Mouse (Mus musculus): Measurements from ENCODE around the gene Basp1. TPM values are rescaled to one million over a fixed set of nuclear protein-coding genes. Genes with fewer than 3 reads are reported as not detected.
A peak's percentile ranks its signal among the peaks of the same experiment; 100 is the strongest.

Basp1 gene
- polyA plus RNA-seq, 2 experiments = 64.9 to 123 TPM

- peak overlapping the region; percentile 95 for H3K9ac ChIP-seq (ENCODE audit: low read depth, low read length, severe bottlenecking)
- peaks cover 8% of the 10 kb centered on the region; the same call in 1 of the 2 replicates for H3K36me3 ChIP-seq (ENCODE audit: control insufficient read depth, insufficient read depth, low read length)
- H3K4me1 ChIP-seq (ENCODE audit: control insufficient read depth, insufficient read depth, low read length) = 0 out of 2 replicates have a peak, but pooled peaks cover 5% of the 10 kb centered on the region
- 0% methylated on average over 25 of the region's 25 CpGs for WGBS
- H3K9me3 ChIP-seq (ENCODE audit: control insufficient read depth, low read length) = no peaks in the 10 kb centered on the region
- peak; percentile 56; the same call in 1 of the 2 replicates for TF ChIP-seq POLR2A (IDR thresholded peaks at IDR 0.05; ENCODE audit: borderline replicate concordance, extremely low read depth, insufficient read depth, insufficient read length)
- H3K27ac ChIP-seq (replicated peaks; ENCODE audit: low read depth, low read length) = peak overlapping the region; percentile 93
- peak overlapping the region; percentile 98 for H3K4me3 ChIP-seq (replicated peaks; ENCODE audit: low read length)
- ATAC-seq (ENCODE audit: low FRiP score, low read depth) (peak; percentile 51), DNase-seq (ENCODE audit: low spot score) (peak; percentile 73)
- peak overlapping the region; percentile 81 for H3K4me2 ChIP-seq (replicated peaks; ENCODE audit: low read depth, low read length, severe bottlenecking)
- no peaks in the 10 kb centered on the region for H3K27me3 ChIP-seq (ENCODE audit: control insufficient read depth, insufficient read depth, low read length)
These were observed 1.4 kb downstream of the Basp1 start for GRCm38 (mm10) chr15:25412171-25412641.

- Histone ChIP-seq H3K4me1 (ENCODE audit: control insufficient read depth, insufficient read depth, low read length) (0 out of 2 replicates have a peak, but pooled peaks cover 5% of the 10 kb centered on the region), H3K4me3 (replicated peaks; ENCODE audit: low read length) (peak overlapping the region; percentile 98), H3K36me3 (ENCODE audit: control insufficient read depth, insufficient read depth, low read length) (peaks cover 8% of the 10 kb centered on the region; the same call in 1 of the 2 replicates), H3K27ac (replicated peaks; ENCODE audit: low read depth, low read length) (0 out of 2 replicates have a peak overlapping the region, but pooled peaks have one; percentile 93), H3K27me3 (ENCODE audit: control insufficient read depth, insufficient read depth, low read length) (no peaks in the 10 kb centered on the region), H3K9ac (ENCODE audit: low read depth, low read length, severe bottlenecking) (peak overlapping the region; percentile 95), H3K4me2 (replicated peaks; ENCODE audit: low read depth, low read length, severe bottlenecking) (peak overlapping the region; percentile 81), H3K9me3 (ENCODE audit: control insufficient read depth, low read length) (no peaks in the 10 kb centered on the region)
- ATAC-seq (ENCODE audit: low FRiP score, low read depth) (no peak), DNase-seq (ENCODE audit: low spot score) (peak; percentile 40)
- no peak for TF ChIP-seq POLR2A (IDR thresholded peaks at IDR 0.05; ENCODE audit: borderline replicate concordance, extremely low read depth, insufficient read depth, insufficient read length)
- 28% methylated on average over 7 of the region's 7 CpGs for WGBS
These were observed 2.1 kb downstream of the Basp1 start for GRCm38 (mm10) chr15:25411461-25411860.

GRCm38 (mm10) chr15:25405926-25406325, 7.6 kb downstream of the Basp1 start:
- WGBS = 85% methylated on average over 5 of the region's 5 CpGs
- no peak for DNase-seq (ENCODE audit: low spot score)

GRCm38 (mm10) chr15:25403879-25404278, 9.7 kb downstream of the Basp1 start:
- Histone ChIP-seq H3K27ac (replicated peaks; ENCODE audit: low read depth, low read length) (no peak overlapping the region), H3K4me3 (replicated peaks; ENCODE audit: low read length) (no peak overlapping the region), H3K36me3 (ENCODE audit: control insufficient read depth, insufficient read depth, low read length) (peaks cover 16% of the 10 kb centered on the region), H3K9me3 (ENCODE audit: control insufficient read depth, low read length) (no peaks in the 10 kb centered on the region), H3K9ac (ENCODE audit: low read depth, low read length, severe bottlenecking) (no peak overlapping the region), H3K4me1 (ENCODE audit: control insufficient read depth, insufficient read depth, low read length) (0 out of 2 replicates have a peak, but pooled peaks cover 2% of the 10 kb centered on the region), H3K27me3 (ENCODE audit: control insufficient read depth, insufficient read depth, low read length) (no peaks in the 10 kb centered on the region), H3K4me2 (replicated peaks; ENCODE audit: low read depth, low read length, severe bottlenecking) (no peak overlapping the region)
- 91% methylated on average over 7 of the region's 7 CpGs for WGBS
- ATAC-seq (ENCODE audit: low FRiP score, low read depth) (no peak), DNase-seq (ENCODE audit: low spot score) (no peak)
- TF ChIP-seq POLR2A (IDR thresholded peaks at IDR 0.05; ENCODE audit: borderline replicate concordance, extremely low read depth, insufficient read depth, insufficient read length) = no peak

More at GRCm38 (mm10) chr15:25405926-25406325, 7.6 kb downstream of the Basp1 start:
- no peak for TF ChIP-seq POLR2A (IDR thresholded peaks at IDR 0.05; ENCODE audit: borderline replicate concordance, extremely low read depth, insufficient read depth, insufficient read length)
- no peak overlapping the region for H3K4me3 ChIP-seq (replicated peaks; ENCODE audit: low read length)
- no peaks in the 10 kb centered on the region for H3K27me3 ChIP-seq (ENCODE audit: control insufficient read depth, insufficient read depth, low read length)
- no peak overlapping the region for H3K9ac ChIP-seq (ENCODE audit: low read depth, low read length, severe bottlenecking)
- H3K9me3 ChIP-seq (ENCODE audit: control insufficient read depth, low read length) = no peaks in the 10 kb centered on the region
- no peak for ATAC-seq (ENCODE audit: low FRiP score, low read depth)
- H3K27ac ChIP-seq (replicated peaks; ENCODE audit: low read depth, low read length) = no peak overlapping the region
- H3K4me2 ChIP-seq (replicated peaks; ENCODE audit: low read depth, low read length, severe bottlenecking) = no peak overlapping the region
- peaks cover 21% of the 10 kb centered on the region for H3K36me3 ChIP-seq (ENCODE audit: control insufficient read depth, insufficient read depth, low read length)
- 0 out of 2 replicates have a peak, but pooled peaks cover 2% of the 10 kb centered on the region for H3K4me1 ChIP-seq (ENCODE audit: control insufficient read depth, insufficient read depth, low read length)

GRCm38 (mm10) chr15:25402001-25402400, 11.6 kb downstream of the Basp1 start:
- H3K9me3 ChIP-seq (ENCODE audit: control insufficient read depth, low read length) = no peaks in the 10 kb centered on the region
- ATAC-seq (ENCODE audit: low FRiP score, low read depth) (no peak), DNase-seq (ENCODE audit: low spot score) (no peak)
- H3K27ac ChIP-seq (replicated peaks; ENCODE audit: low read depth, low read length) = no peak overlapping the region
- no peaks in the 10 kb centered on the region for H3K27me3 ChIP-seq (ENCODE audit: control insufficient read depth, insufficient read depth, low read length)
- H3K4me3 ChIP-seq (replicated peaks; ENCODE audit: low read length) = no peak overlapping the region
- no peaks in the 10 kb centered on the region for H3K4me1 ChIP-seq (ENCODE audit: control insufficient read depth, insufficient read depth, low read length)
- no peak overlapping the region for H3K9ac ChIP-seq (ENCODE audit: low read depth, low read length, severe bottlenecking)
- WGBS = 87% methylated on average over 3 of the region's 3 CpGs
- no peak overlapping the region for H3K4me2 ChIP-seq (replicated peaks; ENCODE audit: low read depth, low read length, severe bottlenecking)
- H3K36me3 ChIP-seq (ENCODE audit: control insufficient read depth, insufficient read depth, low read length) = peaks cover 15% of the 10 kb centered on the region
- TF ChIP-seq POLR2A (IDR thresholded peaks at IDR 0.05; ENCODE audit: borderline replicate concordance, extremely low read depth, insufficient read depth, insufficient read length) = no peak

All from limb, embryonic 14.5 days (tissue).